Mouse (Mus musculus): ENCODE data around the gene Mns1. TPM values are rescaled to one million over a fixed set of nuclear protein-coding genes. Genes with fewer than 3 reads are reported as not detected.
"Not testable (repeated sequence)": the region's sequence is repeated elsewhere in the genome, so short reads cannot be mapped to it uniquely, and the experiment has no call there.

Gene Mns1
- polyA plus RNA-seq, 1 experiment from 2014 or later, result 37.4 TPM

DNA sequence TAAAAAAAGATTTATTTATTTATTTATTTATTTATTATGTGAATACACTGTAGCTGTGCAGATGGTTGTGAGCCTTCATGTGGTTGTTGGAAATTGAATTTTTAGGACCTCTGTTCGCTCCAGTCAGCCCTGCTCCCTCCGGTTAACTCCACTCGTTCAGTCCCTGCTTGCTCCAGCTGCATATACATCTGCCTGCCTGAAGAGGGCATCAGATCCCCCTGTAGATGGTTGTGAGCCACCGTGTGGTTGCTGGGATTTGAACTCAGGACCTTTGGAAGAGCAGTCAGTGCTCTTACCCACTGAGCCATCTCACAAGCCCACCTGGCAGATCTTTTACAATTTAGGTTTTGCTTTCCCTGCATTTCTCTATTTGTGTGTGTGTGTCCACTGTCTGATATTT lies 36.0 kb upstream of the Mns1 start:
- ATAC-seq (ENCODE audit: low FRiP score, low TSS enrichment); H3K4me3 ChIP-seq (ENCODE audit: low read length): not testable (repeated sequence)
- 72% methylated on average over 4 of the region's 4 CpGs for WGBS

DNA sequence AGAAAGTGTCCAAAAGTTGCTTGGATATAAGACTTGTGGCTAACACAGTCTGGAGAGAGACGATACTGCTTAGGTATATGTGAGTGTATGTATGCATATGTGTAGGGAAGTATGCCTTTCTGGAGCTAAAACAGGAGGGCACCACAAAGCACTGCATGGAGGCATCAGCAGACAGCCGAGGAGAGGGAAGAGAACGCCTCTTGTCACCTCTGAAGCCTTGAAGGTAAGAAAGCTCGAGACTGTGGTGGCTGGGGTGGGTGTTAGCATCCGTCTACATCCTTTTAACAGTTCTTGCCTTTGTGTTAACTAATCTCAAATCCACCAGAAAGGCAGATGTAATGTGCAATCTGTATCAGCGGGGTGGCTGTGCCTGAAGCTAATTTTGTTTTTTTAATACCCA lies 34.4 kb upstream of the Mns1 start:
- 64% methylated on average over 6 of the region's 6 CpGs for WGBS
- no peaks in the 10 kb centered on the region for H3K27me3 ChIP-seq (ENCODE audit: control insufficient read depth, insufficient read depth, low read length)
- H3K27ac ChIP-seq (ENCODE audit: low read depth, low read length), result no peak overlapping the region
- H3K4me3 ChIP-seq (ENCODE audit: low read length), result no peak overlapping the region
- H3K4me1 ChIP-seq (ENCODE audit: control insufficient read depth, insufficient read depth, low read length), result no peaks in the 10 kb centered on the region
- no peak for ATAC-seq (ENCODE audit: low FRiP score, low TSS enrichment)
- no peaks in the 10 kb centered on the region for H3K36me3 ChIP-seq (ENCODE audit: control insufficient read depth, insufficient read depth, low read length)
- no peak overlapping the region for H3K9ac ChIP-seq (ENCODE audit: low read depth, low read length)
- H3K4me2 ChIP-seq (replicated peaks; ENCODE audit: low read depth, low read length), result no peak overlapping the region
- no peaks in the 10 kb centered on the region for H3K9me3 ChIP-seq (ENCODE audit: control insufficient read depth, low read length)

More for the DNA sequence above, 36.0 kb upstream of the Mns1 start:
- not testable (repeated sequence) for H3K9me3 ChIP-seq (ENCODE audit: control insufficient read depth, low read length); H3K36me3 ChIP-seq (ENCODE audit: control insufficient read depth, insufficient read depth, low read length); H3K27me3 ChIP-seq (ENCODE audit: control insufficient read depth, insufficient read depth, low read length); H3K4me2 ChIP-seq (replicated peaks; ENCODE audit: low read depth, low read length); H3K4me1 ChIP-seq (ENCODE audit: control insufficient read depth, insufficient read depth, low read length); H3K27ac ChIP-seq (ENCODE audit: low read depth, low read length); H3K9ac ChIP-seq (ENCODE audit: low read depth, low read length)

DNA sequence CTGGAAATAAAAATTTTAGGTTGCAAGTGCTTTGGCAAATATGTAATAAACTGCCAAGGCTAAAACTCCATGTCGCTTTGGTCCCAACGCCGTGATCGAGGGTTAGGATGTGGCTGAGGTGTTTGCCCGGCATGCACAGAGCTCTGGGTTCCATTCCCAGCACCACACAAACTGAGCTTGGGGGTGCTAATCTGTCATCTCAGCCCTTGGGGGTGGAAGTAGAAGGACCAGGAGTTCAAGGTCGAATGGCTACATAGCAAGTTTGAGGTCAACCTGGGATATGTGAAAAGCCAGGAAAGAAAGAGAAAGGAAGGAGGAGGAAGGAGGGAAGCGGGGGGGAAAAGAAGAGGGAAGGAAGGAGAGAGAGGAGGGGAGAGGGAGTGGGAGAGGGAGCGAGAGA lies 33.4 kb upstream of the Mns1 start:
- no peak for ATAC-seq (ENCODE audit: low FRiP score, low TSS enrichment)
- no peak overlapping the region for H3K9ac ChIP-seq (ENCODE audit: low read depth, low read length)
- WGBS, result 85% methylated on average over 8 of the region's 8 CpGs

DNA sequence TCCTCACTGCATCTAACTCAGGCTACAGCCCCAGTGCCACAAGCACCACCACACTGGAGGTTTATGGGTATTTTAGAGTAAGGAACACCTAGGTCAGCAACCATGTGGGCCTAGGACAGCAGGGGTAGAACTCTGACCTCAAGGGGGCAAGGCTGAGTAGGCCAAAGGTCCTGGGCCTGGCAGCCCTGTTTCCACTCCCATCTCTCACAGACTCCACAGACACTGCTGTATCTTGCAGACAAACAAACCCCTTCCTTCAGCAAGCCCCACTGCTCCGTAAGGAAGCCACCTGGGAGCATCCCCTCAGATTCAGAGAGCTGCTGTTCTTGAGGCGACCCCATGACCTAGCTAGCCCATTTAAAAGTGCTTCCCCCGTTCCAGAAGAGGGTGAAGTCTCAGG lies 32.9 kb upstream of the Mns1 start:
- ATAC-seq (ENCODE audit: low FRiP score, low TSS enrichment), result no peak
- Histone ChIP-seq H3K9ac (ENCODE audit: low read depth, low read length) (no peak overlapping the region), H3K4me3 (ENCODE audit: low read length) (no peak overlapping the region), H3K27ac (ENCODE audit: low read depth, low read length) (no peak overlapping the region), H3K27me3 (ENCODE audit: control insufficient read depth, insufficient read depth, low read length) (no peaks in the 10 kb centered on the region), H3K4me1 (ENCODE audit: control insufficient read depth, insufficient read depth, low read length) (no peaks in the 10 kb centered on the region), H3K4me2 (replicated peaks; ENCODE audit: low read depth, low read length) (no peak overlapping the region), H3K36me3 (ENCODE audit: control insufficient read depth, insufficient read depth, low read length) (no peaks in the 10 kb centered on the region), H3K9me3 (ENCODE audit: control insufficient read depth, low read length) (no peaks in the 10 kb centered on the region)
- WGBS, result 82% methylated on average over 3 of the region's 3 CpGs

More for the DNA sequence above, 33.4 kb upstream of the Mns1 start:
- Histone ChIP-seq H3K9me3 (ENCODE audit: control insufficient read depth, low read length) (no peaks in the 10 kb centered on the region), H3K4me1 (ENCODE audit: control insufficient read depth, insufficient read depth, low read length) (no peaks in the 10 kb centered on the region), H3K27me3 (ENCODE audit: control insufficient read depth, insufficient read depth, low read length) (no peaks in the 10 kb centered on the region), H3K36me3 (ENCODE audit: control insufficient read depth, insufficient read depth, low read length) (no peaks in the 10 kb centered on the region), H3K4me2 (replicated peaks; ENCODE audit: low read depth, low read length) (no peak overlapping the region), H3K27ac (ENCODE audit: low read depth, low read length) (no peak overlapping the region), H3K4me3 (ENCODE audit: low read length) (no peak overlapping the region)

DNA sequence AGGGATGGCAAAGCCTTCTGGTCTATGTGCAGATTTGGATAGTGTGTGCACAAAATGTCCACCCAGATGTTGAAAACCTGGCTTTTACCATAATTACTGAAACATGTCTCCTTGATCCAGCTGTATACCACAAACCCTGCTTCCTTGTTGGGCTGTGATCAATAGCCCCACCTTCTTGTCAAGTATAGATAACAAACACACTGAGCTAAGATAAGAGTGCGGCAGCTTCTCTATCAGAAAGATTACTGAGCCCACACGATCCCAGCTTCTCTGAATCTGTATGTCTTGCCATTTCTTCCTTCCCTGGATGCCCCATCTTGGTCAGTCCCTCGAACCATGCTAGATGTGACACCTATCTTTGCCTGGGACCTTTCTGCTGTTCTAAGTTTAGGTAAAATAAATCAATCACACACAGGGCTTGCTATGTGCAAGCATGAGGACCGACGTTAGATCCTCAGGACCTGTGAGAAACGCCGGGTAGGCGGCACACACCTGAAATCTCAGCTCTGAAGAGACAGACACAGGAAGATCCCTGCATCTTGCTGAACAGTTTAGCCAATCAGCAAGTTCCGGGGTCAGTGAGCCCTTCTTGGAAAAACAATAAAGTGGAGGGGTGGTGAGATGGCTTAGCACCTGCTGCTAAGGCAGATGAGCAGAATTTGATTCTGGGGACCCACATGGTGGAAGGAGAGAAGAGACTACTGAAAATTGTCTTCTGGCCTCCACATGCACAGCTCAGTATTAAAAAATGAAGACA lies 31.8 kb upstream of the Mns1 start:
- no peaks in the 10 kb centered on the region for H3K9me3 ChIP-seq (ENCODE audit: control insufficient read depth, low read length)
- H3K4me2 ChIP-seq (replicated peaks; ENCODE audit: low read depth, low read length), result no peak overlapping the region

DNA sequence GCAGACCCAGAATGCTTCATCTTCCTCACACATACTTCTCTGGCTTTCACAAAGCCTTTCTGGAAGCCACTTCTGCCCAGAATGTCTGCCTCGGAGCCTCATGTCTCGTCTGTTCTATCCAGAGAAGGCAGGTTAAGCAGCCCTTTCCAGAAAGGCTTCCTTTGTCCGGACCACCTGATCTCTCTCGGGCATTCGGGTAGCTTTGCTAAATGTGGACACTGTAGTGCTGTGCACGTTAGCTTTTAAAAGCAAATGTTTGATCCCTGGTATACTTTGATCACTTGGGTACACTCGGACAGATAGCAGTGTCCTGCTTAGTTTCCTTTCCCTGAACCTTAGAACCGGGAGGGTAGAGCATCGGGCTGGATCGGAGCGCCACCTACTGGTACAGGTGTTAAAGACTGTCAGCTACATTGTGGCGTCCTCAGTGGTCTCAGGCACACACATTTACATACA lies 29.7 kb upstream of the Mns1 start:
- Histone ChIP-seq H3K27me3 (ENCODE audit: control insufficient read depth, insufficient read depth, low read length) (no peaks in the 10 kb centered on the region), H3K36me3 (ENCODE audit: control insufficient read depth, insufficient read depth, low read length) (no peaks in the 10 kb centered on the region), H3K9ac (ENCODE audit: low read depth, low read length) (peak overlapping the region; percentile 44; the same call in 1 of the 2 replicates), H3K27ac (ENCODE audit: low read depth, low read length) (no peak overlapping the region), H3K9me3 (ENCODE audit: control insufficient read depth, low read length) (no peaks in the 10 kb centered on the region), H3K4me1 (ENCODE audit: control insufficient read depth, insufficient read depth, low read length) (no peaks in the 10 kb centered on the region), H3K4me2 (replicated peaks; ENCODE audit: low read depth, low read length) (peak overlapping the region; percentile 49), H3K4me3 (ENCODE audit: low read length) (peak overlapping the region; percentile 26)
- 14% methylated on average over 12 of the region's 12 CpGs for WGBS
- ATAC-seq (ENCODE audit: low FRiP score, low TSS enrichment), result peak; percentile 80

More for the DNA sequence above, 31.8 kb upstream of the Mns1 start:
- no peak overlapping the region for H3K27ac ChIP-seq (ENCODE audit: low read depth, low read length)
- no peaks in the 10 kb centered on the region for H3K4me1 ChIP-seq (ENCODE audit: control insufficient read depth, insufficient read depth, low read length)
- no peaks in the 10 kb centered on the region for H3K36me3 ChIP-seq (ENCODE audit: control insufficient read depth, insufficient read depth, low read length)
- no peak overlapping the region for H3K4me3 ChIP-seq (ENCODE audit: low read length)
- H3K9ac ChIP-seq (ENCODE audit: low read depth, low read length), result no peak overlapping the region
- 87% methylated on average over 9 of the region's 9 CpGs for WGBS
- H3K27me3 ChIP-seq (ENCODE audit: control insufficient read depth, insufficient read depth, low read length), result no peaks in the 10 kb centered on the region
- no peak for ATAC-seq (ENCODE audit: low FRiP score, low TSS enrichment)

DNA sequence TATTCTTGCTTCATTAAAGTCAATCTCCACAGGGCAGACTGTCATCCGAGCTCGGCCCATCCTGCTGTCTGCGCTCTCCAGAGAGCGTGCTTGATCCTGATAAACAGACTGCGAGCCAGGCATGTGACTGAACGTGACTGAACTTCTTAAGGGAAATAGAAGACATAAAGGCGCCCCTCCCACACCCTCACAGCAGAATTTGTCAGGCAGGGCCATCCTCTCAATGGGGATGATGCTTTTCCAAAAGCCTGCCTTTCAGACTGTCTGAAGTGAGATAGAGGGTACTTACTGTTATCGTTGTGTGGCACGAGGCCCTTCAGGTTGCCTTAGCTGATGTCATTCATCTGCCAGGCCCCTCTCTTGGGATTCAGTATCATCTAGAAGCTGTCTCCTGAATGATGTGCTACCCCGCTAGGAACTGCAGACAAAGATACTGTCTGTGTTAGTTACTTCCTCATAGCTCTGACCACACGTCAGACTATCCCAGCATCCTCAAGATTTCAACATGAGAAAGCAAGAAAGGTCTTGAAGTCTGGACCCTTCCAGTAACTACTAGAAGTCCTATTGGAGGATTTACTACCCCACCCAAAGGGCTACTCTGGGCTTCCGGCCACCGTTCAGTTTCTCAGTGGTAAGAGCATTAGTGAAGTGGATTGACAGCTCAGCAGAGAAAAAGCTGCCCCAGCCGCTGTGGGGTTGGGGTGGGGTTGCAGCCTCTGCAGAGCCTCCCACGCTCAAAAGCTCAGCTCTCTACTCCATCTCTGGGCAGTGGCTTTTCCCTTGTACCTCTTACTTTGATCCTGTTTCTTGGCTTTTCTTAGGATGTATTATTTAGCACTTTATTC lies 28.2 kb upstream of the Mns1 start:
- no peaks in the 10 kb centered on the region for H3K36me3 ChIP-seq (ENCODE audit: control insufficient read depth, insufficient read depth, low read length)
- H3K4me1 ChIP-seq (ENCODE audit: control insufficient read depth, insufficient read depth, low read length), result no peaks in the 10 kb centered on the region
- H3K9ac ChIP-seq (ENCODE audit: low read depth, low read length), result no peak overlapping the region
- no peaks in the 10 kb centered on the region for H3K27me3 ChIP-seq (ENCODE audit: control insufficient read depth, insufficient read depth, low read length)
- H3K27ac ChIP-seq (ENCODE audit: low read depth, low read length), result no peak overlapping the region
- WGBS, result 43% methylated on average over 15 of the region's 15 CpGs
- ATAC-seq (ENCODE audit: low FRiP score, low TSS enrichment), result no peak
- no peak overlapping the region for H3K4me2 ChIP-seq (replicated peaks; ENCODE audit: low read depth, low read length)
- no peaks in the 10 kb centered on the region for H3K9me3 ChIP-seq (ENCODE audit: control insufficient read depth, low read length)
- no peak overlapping the region for H3K4me3 ChIP-seq (ENCODE audit: low read length)

DNA sequence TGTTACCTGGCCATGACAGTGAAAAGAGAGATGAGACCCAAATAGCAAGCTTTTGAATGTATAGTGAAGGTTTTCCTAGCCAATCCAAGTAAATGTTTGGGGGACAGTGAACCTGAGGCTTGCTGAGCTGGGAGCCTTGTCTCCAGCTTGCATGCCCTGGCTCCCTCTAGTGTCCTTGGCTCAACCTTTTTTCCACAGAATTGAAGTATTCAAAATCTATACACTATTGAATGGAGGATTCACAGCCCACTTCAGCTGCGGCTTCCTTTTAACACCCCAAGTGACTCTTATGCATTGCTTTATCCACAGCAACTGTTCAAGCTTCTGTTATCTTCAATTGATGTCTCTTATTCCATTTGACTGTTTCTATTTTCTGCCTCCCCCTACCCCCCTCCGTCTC lies 26.1 kb upstream of the Mns1 start:
- Histone ChIP-seq H3K9me3 (ENCODE audit: control insufficient read depth, low read length) (no peaks in the 10 kb centered on the region), H3K4me1 (ENCODE audit: control insufficient read depth, insufficient read depth, low read length) (no peaks in the 10 kb centered on the region), H3K4me3 (ENCODE audit: low read length) (no peak overlapping the region), H3K27ac (ENCODE audit: low read depth, low read length) (no peak overlapping the region), H3K36me3 (ENCODE audit: control insufficient read depth, insufficient read depth, low read length) (no peaks in the 10 kb centered on the region), H3K27me3 (ENCODE audit: control insufficient read depth, insufficient read depth, low read length) (no peaks in the 10 kb centered on the region), H3K9ac (ENCODE audit: low read depth, low read length) (no peak overlapping the region), H3K4me2 (replicated peaks; ENCODE audit: low read depth, low read length) (no peak overlapping the region)
- ATAC-seq (ENCODE audit: low FRiP score, low TSS enrichment), result no peak
- 89% methylated on average over 2 of the region's 2 CpGs for WGBS

DNA sequence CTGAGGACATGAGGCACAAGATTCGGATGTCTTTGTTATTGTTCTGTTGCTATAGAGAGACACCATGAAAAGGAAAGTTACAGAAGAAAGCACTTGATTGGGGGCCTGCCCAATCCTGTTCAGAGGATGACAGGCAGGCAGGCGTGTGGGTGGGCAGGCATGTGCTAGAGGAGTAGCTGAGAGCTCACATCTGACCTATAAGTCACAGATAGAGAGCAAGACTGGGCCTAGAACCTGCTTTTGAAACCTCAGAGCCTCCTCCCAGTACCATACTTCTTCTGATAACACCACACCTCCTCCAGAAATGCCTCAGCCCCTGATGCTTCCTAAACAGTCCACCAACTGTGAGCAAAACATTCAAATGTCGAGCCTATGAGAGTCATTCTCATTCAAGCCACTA lies 19.4 kb upstream of the Mns1 start:
- Histone ChIP-seq H3K27ac (ENCODE audit: low read depth, low read length) (no peak overlapping the region), H3K9ac (ENCODE audit: low read depth, low read length) (no peak overlapping the region), H3K4me3 (ENCODE audit: low read length) (no peak overlapping the region), H3K36me3 (ENCODE audit: control insufficient read depth, insufficient read depth, low read length) (no peaks in the 10 kb centered on the region), H3K4me1 (ENCODE audit: control insufficient read depth, insufficient read depth, low read length) (peaks cover 14% of the 10 kb centered on the region), H3K9me3 (ENCODE audit: control insufficient read depth, low read length) (no peaks in the 10 kb centered on the region; the same call in 1 of the 2 replicates), H3K4me2 (replicated peaks; ENCODE audit: low read depth, low read length) (no peak overlapping the region), H3K27me3 (ENCODE audit: control insufficient read depth, insufficient read depth, low read length) (no peaks in the 10 kb centered on the region)
- WGBS, result 81% methylated on average over 3 of the region's 3 CpGs
- no peak for ATAC-seq (ENCODE audit: low FRiP score, low TSS enrichment)

All from kidney, embryonic 14.5 days (tissue).